ENCODE assay signal across 24 mouse cellular contexts in genomic region chr6:3993492-3993891, GRCm38 (mm10). TPM values are rescaled to one million over a fixed set of nuclear protein-coding genes. Genes with fewer than 3 reads are reported as not detected.
"Had no signal": no experiment of that assay in that cellular context is flagged by ENCODE, and none has a peak within 500 bp of the region (broad histone marks: within the 10 kb centered on the region; RNA-seq: fewer than 3 reads in every experiment).

Gene Gngt1 (plus strand): TSS chr6:3993792.

- H3K4me1 ChIP-seq: neural tube, embryonic 13.5 days; neural tube, embryonic 15.5 days; stomach, embryonic 15.5 days had no signal

- H3K27me3 ChIP-seq: neural tube, embryonic 13.5 days; neural tube, embryonic 15.5 days; stomach, embryonic 15.5 days had no signal

- H3K4me2 ChIP-seq: neural tube, embryonic 13.5 days; neural tube, embryonic 15.5 days; stomach, embryonic 15.5 days had no signal

- H3K9me3 ChIP-seq: neural tube, embryonic 13.5 days; neural tube, embryonic 15.5 days; stomach, embryonic 15.5 days had no signal

- H3K27ac ChIP-seq: neural tube, embryonic 13.5 days; neural tube, embryonic 15.5 days; stomach, embryonic 15.5 days; stomach, postnatal 0 days had no signal

- H3K9ac ChIP-seq: neural tube, embryonic 13.5 days; neural tube, embryonic 15.5 days; stomach, embryonic 15.5 days had no signal

- H3K4me3 ChIP-seq: neural tube, embryonic 13.5 days; neural tube, embryonic 15.5 days; stomach, embryonic 15.5 days had no signal

- DNase-seq: retina, postnatal 1 day; right cerebral cortex, adult 18-20 months; right cerebral cortex, postnatal 14 days; right cerebral cortex, postnatal 25 days; right cerebral cortex, postnatal 4 days; spleen, adult 18-20 months; thymus, adult 18-20 months; thymus, adult 2 months; thymus, postnatal 14 days; thymus, postnatal 25 days; thymus, postnatal 36 days; thymus, postnatal 4 days had no signal

- H3K36me3 ChIP-seq: neural tube, embryonic 13.5 days; neural tube, embryonic 15.5 days; stomach, embryonic 15.5 days had no signal

RNA-seq across cellular contexts. Expression of gene Gngt1, which starts in this region (rescaled TPM):
- total RNA-seq: neutrophil, adult 5-6 weeks had no signal
- polyA plus RNA-seq: neural tube, embryonic 13.5 days; neural tube, embryonic 14.5 days; neural tube, embryonic 15.5 days; small intestine, adult 2 months; spleen, adult 2 months; stomach, embryonic 14.5 days; stomach, embryonic 15.5 days; testis, adult 2 months; thymus, adult 2 months; thymus, postnatal 0 days; urinary bladder, adult 2 months had no signal
